22 mouse cellular contexts compared by ENCODE assay signal in genomic region chr7:38237140-38237539, GRCm38 (mm10).
"Had no signal": no experiment of that assay in that cellular context is flagged by ENCODE, and none has a peak within 500 bp of the region (broad histone marks: within the 10 kb centered on the region; RNA-seq: fewer than 3 reads in every experiment).

No protein-coding gene starts in this region.

- ATAC-seq: hindbrain, postnatal 0 days; inflammation-experienced regulatory T-cells, adult 6 months had no signal

- H3K27ac ChIP-seq: heart, adult 2 months; heart, embryonic 13.5 days; heart, embryonic 15.5 days; hindbrain, embryonic 13.5 days; hindbrain, embryonic 15.5 days; hindbrain, postnatal 0 days; kidney, embryonic 15.5 days; kidney, postnatal 0 days; limb, embryonic 13.5 days; limb, embryonic 15.5 days; liver, embryonic 13.5 days; liver, embryonic 15.5 days had no signal

- DNase-seq: gastrocnemius, postnatal 14 days; gastrocnemius, postnatal 36 days; heart, adult 11 months; heart, adult 2 months; heart, postnatal 14 days; heart, postnatal 36 days; kidney, postnatal 14 days; layer of hippocampus, postnatal 36 days; left cerebral cortex, postnatal 4 days; liver, embryonic 13.5 days had no signal

- H3K4me2 ChIP-seq: heart, embryonic 11.5 days; heart, embryonic 13.5 days; heart, embryonic 15.5 days; hindbrain, embryonic 13.5 days; hindbrain, embryonic 15.5 days; kidney, embryonic 15.5 days; limb, embryonic 13.5 days; limb, embryonic 15.5 days; liver, embryonic 13.5 days; liver, embryonic 15.5 days had no signal

- H3K27me3 ChIP-seq: heart, embryonic 13.5 days; heart, embryonic 15.5 days; hindbrain, embryonic 13.5 days; hindbrain, embryonic 15.5 days; kidney, embryonic 15.5 days; limb, embryonic 13.5 days; limb, embryonic 15.5 days; liver, embryonic 13.5 days; liver, embryonic 15.5 days had no signal

- H3K4me3 ChIP-seq: heart, adult 2 months; heart, embryonic 13.5 days; heart, embryonic 15.5 days; hindbrain, embryonic 13.5 days; hindbrain, embryonic 15.5 days; kidney, embryonic 15.5 days; limb, embryonic 13.5 days; limb, embryonic 15.5 days; liver, embryonic 13.5 days; liver, embryonic 15.5 days had no signal

- H3K36me3 ChIP-seq: heart, embryonic 13.5 days; heart, embryonic 15.5 days; hindbrain, embryonic 13.5 days; hindbrain, embryonic 15.5 days; kidney, embryonic 15.5 days; limb, embryonic 13.5 days; limb, embryonic 15.5 days; liver, embryonic 13.5 days; liver, embryonic 15.5 days had no signal

- H3K4me1 ChIP-seq: heart, embryonic 13.5 days; heart, embryonic 15.5 days; hindbrain, embryonic 13.5 days; hindbrain, embryonic 15.5 days; kidney, embryonic 15.5 days; limb, embryonic 13.5 days; limb, embryonic 15.5 days; liver, embryonic 13.5 days; liver, embryonic 15.5 days had no signal

- H3K9ac ChIP-seq: heart, embryonic 13.5 days; heart, embryonic 15.5 days; hindbrain, embryonic 13.5 days; hindbrain, embryonic 15.5 days; kidney, embryonic 15.5 days; limb, embryonic 13.5 days; limb, embryonic 15.5 days; liver, embryonic 13.5 days; liver, embryonic 15.5 days had no signal

- H3K9me3 ChIP-seq: heart, embryonic 13.5 days; heart, embryonic 15.5 days; hindbrain, embryonic 13.5 days; hindbrain, embryonic 15.5 days; kidney, embryonic 15.5 days; limb, embryonic 13.5 days; limb, embryonic 15.5 days; liver, embryonic 13.5 days; liver, embryonic 15.5 days had no signal
